Mouse (Mus musculus): Measurements from ENCODE around the gene Sept4.

GRCm38 (mm10) chr11:87595976-87596375 is 27.3 kb downstream of the Sept4 start:
- TF ChIP-seq GATA1 (IDR thresholded peaks at IDR 0.05; ENCODE audit: low read length) = no peak
- TF ChIP-seq TAL1 (IDR thresholded peaks at IDR 0.05; ENCODE audit: low read length) = no peak

Data from erythroblast, embryonic 14.5 days (primary cell).